In genomic region chr9:97018677-97019147, GRCm38 (mm10) we compare ENCODE assay signal across 8 mouse cellular contexts. TPM values are rescaled to one million over a fixed set of nuclear protein-coding genes. Genes with fewer than 3 reads are reported as not detected.
DNase-seq lines count a peak whose midpoint lies in the region; ATAC-seq and TF ChIP-seq lines count a peak whose summit lies in the region.

Gene Spsb4, minus strand, starts transcription at chr9:97018843.

- no peaks in the 10 kb centered on the region for H3K4me1 ChIP-seq in G1E (ENCODE audit: insufficient read depth, low read depth, low read length)
- H3K4me1 ChIP-seq in hindbrain, embryonic 10.5 days (replicated peaks): peaks cover 57% of the 10 kb centered on the region

- no peaks in the 10 kb centered on the region for H3K36me3 ChIP-seq in G1E (replicated peaks)
- H3K36me3 ChIP-seq in hindbrain, embryonic 10.5 days: peaks cover 13% of the 10 kb centered on the region; the same call in 1 of the 2 replicates

- under 1% methylated on average over 47 of the region's 47 CpGs for WGBS in hindbrain, embryonic 10.5 days

- H3K9me3 ChIP-seq in G1E (replicated peaks): peaks cover 23% of the 10 kb centered on the region
- H3K9me3 ChIP-seq in hindbrain, embryonic 10.5 days: no peaks in the 10 kb centered on the region

- H3K4me3 ChIP-seq in G1E (ENCODE audit: low read depth, low read length): no peak within 1 kb of the TSS; the same call in 1 of the 2 replicates
- H3K4me3 ChIP-seq in hindbrain, embryonic 10.5 days: peak within 1 kb of the TSS; percentile 68

- no peaks in the 10 kb centered on the region for H3K27me3 ChIP-seq in G1E (ENCODE audit: insufficient read depth, low read length)
- H3K27me3 ChIP-seq in hindbrain, embryonic 10.5 days (ENCODE audit: insufficient read depth, poor library complexity, severe bottlenecking): peaks cover 19% of the 10 kb centered on the region

- H3K27ac ChIP-seq in hindbrain, embryonic 10.5 days: peak within 1 kb of the TSS; percentile 93

- TF ChIP-seq CTCF in G1E (IDR thresholded peaks at IDR 0.05; ENCODE audit: low read depth, low read length): no peak

- DNase-seq in G1E (ENCODE audit: low spot score): peak; percentile 31
- DNase-seq in cerebellum, adult 8-10 months: peak; percentile 34
- DNase-seq in frontal cortex, postnatal 10 days (ENCODE audit: low spot score in 2 of 2): peak; percentile 69 to 79
- peak; percentile 96 for DNase-seq in hindbrain, embryonic 10.5 days (ENCODE audit: low spot score)
- DNase-seq in layer of hippocampus, postnatal 10 days (ENCODE audit: low spot score in 2 of 2): peak; percentile 80 to 87
- DNase-seq in lung, postnatal 10 days: peak; percentile 86
- DNase-seq in ovary, postnatal 36 days (ENCODE audit: low spot score): peak; percentile 91
- peak; percentile 61 for DNase-seq in thymus, postnatal 4 days

- no peak for ATAC-seq in G1E (ENCODE audit: extremely low read depth, insufficient number of reproducible peaks, low FRiP score, poor library complexity, severe bottlenecking)

RNA-seq across cellular contexts. Expression of gene Spsb4, which starts in this region (rescaled TPM):
- total RNA-seq in G1E (2014; fragmentation: Nextera tagmentation) (not detected in 2 replicates), G1E (2017) (not detected in 2 replicates)
- polyA plus RNA-seq in G1E (2012): not detected in 2 replicates
- polyA plus RNA-seq in hindbrain, embryonic 10.5 days (2016; fragmentation: Nextera tagmentation; extraction: Ambion mirVana): 159 and 169 TPM in 2 replicates
- 1 to 10 TPM; 7.9 to 9.9 TPM for total RNA-seq in layer of hippocampus, postnatal 10 days (2021)

Comparison
In these comparisons a context has a peak if more than half of its experiments do, and no peak if none do; other contexts are left out.
1. RNA of gene Spsb4 (total RNA-seq): 7.9 to 9.9 TPM in layer of hippocampus, postnatal 10 days; not detected in G1E; every median in the first group is over 4 times any median in the second.
2. RNA of gene Spsb4 (polyA plus RNA-seq): 159 to 169 TPM in hindbrain, embryonic 10.5 days; not detected in G1E; every median in the first group is over 100 times any median in the second.
3. Peak in DNase-seq in G1E; RNA of the gene not detected or under 1 TPM.
4. DNase-seq: peak in every context shown above with its lines; median percentile 96 in hindbrain, embryonic 10.5 days; 91 in ovary, postnatal 36 days; 86 in lung, postnatal 10 days; 84 in layer of hippocampus, postnatal 10 days; 74 in frontal cortex, postnatal 10 days; 61 in thymus, postnatal 4 days; 34 in cerebellum, adult 8-10 months; 31 in G1E.